Mouse (Mus musculus) forelimb bud, embryonic 11.5 days (tissue): ENCODE data around the gene Gm14569.

ENCODE experiments used
- DNase-seq: peaks from one replicate; pipeline ENCODE4 v3.0.0-alpha.2; 2012; ENCODE audit warnings: low read depth, low spot score

Gm14569 gene

DNA sequence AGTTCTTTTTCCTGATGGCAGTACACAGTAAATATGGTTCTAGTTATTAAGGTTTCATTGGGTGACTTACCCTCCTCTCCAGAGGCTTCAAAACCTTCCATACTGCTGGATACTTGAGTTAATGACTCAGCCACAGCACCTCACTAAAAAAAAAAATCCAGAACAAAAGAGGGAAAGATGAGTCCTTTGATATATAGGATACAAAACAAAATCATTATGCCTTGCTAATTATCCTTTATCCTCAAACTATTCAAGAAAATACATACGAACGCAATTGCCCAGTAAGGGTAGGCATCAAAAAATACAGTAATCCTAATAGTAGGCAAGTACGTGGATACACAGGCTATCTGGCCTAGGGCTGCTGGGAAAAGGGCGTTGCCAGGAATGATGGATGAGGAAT lies at the start of gene Gm14569:
Gene Gm14569, minus strand, starts transcription at position 101 of the 400 bp plus-strand sequence.
- DNase-seq, result no peak

DNA sequence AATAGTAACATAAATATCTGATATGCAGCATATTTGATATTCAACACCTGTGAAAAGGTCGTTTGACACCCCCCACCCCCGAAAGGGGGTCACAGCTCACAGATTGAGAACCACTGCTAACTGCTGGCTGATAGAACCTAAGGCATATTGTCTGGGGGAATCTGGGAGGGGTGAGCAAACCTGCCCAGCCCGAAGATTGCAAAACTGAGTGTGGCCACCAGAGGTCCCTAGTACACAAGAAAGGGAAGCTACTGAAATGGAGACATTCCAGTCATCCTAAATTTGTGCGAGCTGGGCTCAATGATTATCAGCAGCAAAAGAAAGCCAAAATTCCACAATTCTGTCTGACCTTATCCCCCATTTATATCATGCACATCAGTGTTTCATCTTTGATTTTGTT lies 42.9 kb upstream of the Gm14569 start:
- peak; percentile 50 for DNase-seq

DNA sequence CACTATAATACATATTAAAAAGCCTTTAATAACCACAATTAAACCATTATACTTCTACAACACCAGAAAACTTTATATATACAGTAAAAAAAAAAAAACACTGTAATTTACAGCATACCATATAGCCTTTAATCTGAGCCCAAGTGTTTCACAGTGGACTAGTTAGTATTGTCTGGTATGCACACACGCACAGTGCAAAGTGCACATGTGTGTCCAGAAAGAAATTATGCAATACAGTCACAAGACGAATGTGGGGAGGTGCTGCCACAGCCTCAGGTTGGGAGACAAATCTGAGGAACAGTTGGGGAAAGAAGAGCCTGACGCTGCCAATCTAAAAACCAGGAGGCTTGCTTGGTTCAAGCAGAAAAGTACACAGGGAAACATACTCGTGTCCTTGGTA lies 42.1 kb upstream of the Gm14569 start:
- no peak for DNase-seq

DNA sequence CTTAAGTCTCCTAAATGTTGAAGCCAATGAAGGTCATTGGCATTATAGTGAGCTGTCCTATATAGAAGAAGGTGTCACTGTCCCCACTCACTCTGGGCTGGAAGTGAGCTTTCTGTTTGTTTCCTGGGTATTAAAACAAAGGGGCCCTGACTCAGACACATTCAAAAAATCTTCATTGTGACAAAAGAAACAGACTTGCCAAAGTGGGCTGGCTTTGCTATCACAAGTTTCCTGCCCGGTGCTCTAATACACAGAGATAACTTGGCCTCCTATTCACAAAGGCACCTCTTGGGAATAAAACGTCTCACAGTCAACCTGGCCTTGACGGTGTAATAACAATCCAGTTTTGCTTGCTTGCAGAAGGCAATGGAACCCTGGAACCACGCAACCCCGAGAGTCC lies 38.6 kb upstream of the Gm14569 start:
- no peak for DNase-seq

DNA sequence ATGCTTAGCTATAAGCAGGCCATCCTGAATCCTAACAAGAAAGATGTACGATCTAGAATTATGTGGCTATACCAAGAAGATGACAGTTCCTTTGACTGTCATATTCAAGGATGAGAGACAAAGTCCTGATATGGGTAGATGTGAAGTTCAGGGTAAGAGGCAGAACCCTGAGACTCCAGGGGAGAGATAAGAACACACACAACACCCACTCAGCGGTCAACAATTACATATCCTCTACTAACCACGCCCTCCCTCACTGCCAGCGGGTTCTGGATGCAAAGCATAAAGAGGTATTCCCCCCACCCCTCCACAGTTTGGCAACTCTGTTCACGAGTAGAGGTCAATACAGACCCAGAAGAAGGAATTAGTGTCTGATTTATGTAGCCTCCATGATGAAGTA lies 32.1 kb upstream of the Gm14569 start:
- no peak for DNase-seq

DNA sequence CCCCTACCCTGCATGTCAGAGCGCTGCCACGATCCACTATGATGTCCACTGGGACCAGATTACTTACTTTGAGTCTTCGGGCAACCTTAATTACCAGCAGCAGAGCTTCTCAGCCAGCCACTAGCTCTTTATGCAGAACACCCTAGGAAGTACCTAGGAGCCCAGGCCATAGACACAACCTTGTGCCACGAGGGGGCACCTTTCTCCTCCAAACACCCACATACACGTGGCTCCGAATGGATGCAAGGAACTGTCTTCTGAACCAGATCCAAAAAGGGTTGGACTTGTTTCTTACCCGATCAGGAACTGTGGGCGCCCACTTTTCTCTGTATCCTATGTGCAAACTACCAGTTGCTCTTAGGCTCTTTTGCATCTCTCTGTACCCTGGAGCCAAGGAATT lies 22.1 kb upstream of the Gm14569 start:
- no peak for DNase-seq

DNA sequence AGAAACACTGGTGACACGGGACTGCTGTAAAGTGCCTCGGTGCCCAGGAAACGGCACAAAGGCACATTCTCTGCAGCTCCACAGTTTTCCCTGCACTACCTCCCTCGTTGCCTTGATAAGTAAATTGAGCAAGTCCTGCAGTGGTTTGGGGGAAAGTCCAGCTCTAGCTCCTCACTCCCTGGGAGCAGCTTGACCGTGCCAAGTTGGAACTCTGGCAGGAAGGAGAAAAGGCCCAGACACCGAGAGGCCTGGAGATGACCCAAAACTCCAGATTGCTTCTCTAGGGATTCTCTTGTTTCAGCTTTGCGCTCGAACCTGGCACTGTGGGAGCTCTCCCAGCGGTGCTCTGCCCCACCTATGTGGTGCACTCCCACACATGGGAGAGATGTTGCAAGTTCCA lies 21.6 kb upstream of the Gm14569 start:
- no peak for DNase-seq

DNA sequence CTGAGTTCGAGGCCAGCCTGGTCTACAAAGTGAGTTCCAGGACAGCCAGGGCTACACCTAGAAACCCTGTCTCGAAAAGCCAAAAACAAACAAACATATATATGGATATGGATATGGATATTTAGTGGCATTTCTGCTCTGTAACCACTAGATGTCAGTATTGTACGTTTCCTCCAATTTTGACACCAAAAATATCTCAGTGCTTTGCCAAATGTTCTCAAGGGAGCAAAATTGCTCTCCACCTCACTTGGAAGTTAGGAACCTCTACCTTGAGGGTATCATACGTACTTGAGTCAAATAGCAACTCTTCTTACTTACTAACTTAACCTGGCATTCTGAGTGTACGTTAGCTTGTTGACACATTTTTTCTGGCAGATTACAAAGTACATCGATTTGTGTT lies 15.2 kb upstream of the Gm14569 start:
- DNase-seq, result peak; percentile 23

DNA sequence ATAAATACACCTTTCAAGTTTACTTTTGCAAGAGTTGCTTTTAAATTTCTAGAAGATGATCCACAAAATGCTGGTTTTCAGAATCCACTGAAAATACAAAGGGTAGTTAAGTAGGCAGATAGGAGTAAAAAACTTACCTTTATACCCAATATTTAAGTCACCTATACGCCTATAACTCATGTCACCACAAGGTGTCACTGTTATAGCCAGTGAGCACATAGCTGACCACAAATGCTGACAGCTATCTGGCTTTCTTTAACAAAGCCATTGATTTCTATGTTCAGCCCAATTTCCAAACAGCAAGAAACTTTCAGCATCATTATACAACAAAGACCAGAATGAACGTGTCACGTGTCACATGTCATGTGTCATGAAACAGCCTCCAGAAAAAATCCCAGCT lies 2.1 kb downstream of the Gm14569 start:
- peak; percentile 18 for DNase-seq

DNA sequence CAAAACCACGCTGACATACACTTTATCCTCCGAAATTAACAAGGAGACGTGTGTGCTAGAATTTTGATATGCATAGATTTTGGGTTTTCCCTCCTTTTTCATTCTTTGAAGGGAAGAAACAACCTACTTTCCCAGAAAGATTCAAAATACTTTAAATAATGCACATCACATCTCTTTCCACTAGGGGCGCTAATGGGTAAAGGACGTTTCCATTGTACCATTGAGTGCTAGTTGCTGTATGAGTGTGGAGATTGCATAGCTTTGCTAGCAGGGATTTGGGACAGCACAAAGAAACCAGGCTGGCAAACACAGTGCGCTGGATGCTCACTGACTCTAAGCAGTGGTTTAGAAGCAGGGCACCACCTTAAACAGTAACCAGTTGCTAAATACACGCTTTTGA lies 3.6 kb downstream of the Gm14569 start:
- no peak for DNase-seq

DNA sequence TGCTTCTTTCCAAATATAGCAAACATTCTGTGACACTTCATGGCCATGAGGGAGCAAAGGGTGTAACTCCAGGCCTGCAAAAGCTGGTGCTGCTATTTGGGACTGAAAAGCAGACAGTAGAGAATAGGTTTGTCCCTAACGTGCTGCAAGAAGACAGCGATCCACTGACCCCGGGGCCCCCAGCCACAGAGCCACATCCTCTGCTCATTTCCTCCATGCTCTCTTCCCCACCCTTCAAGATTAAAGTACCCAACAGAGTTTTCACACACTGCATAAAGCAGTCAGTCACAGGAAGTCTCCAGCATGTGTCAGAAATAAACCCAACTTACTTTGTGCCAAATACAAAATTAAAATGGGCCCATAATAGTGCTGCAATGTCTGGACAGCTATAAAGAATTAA lies 16.8 kb downstream of the Gm14569 start:
- DNase-seq, result no peak

DNA sequence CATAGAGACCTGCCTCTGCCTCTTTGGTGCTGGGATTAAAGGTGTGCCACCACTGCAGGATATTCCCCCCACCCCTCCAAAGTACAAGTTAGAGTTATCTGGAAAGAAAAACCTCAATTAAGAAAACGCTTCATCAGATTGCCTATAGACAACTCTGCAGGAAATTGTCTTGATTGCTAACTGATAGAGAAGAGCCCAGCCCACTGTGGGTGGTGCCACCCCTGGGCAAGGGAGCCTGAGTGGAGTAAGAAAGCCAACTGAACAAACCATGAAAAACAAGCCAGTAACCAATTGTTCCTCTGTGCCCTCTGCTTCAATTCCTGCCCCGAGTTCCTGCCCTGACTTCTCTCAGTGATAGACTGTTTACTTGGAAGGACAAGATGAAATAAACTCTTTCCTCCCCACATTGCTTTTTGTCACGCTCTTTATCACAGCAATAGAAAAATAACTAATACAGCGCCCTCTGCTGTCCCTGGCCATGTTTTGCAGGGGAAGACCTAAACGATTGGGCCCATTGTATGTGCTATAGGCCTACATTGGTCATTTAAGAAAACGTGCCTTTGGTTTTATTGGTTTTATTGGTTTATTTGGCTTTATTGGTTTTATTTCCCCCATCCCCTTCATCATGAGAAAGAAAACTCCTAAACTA lies 17.4 kb downstream of the Gm14569 start:
- no peak for DNase-seq

DNA sequence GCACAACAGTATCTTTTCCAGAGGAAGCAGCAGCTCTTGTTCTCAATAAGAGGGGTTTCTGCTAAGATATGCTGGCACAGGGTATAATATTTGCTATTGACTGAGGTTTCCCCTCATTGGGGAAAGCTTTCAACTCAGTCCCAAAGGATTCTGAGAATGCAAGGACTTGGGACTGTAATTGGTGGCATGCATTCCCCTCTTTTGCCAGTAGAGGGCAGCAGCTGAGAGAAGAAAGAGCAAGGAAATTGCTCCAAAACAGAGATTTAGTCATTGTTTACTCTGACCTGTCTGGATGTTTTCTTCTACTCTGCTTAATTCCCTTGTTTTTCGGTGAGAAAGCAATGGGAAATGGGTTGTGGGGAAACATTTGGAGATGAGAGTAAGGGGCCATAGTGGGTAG lies 35.6 kb downstream of the Gm14569 start:
- DNase-seq, result peak; percentile 6

DNA sequence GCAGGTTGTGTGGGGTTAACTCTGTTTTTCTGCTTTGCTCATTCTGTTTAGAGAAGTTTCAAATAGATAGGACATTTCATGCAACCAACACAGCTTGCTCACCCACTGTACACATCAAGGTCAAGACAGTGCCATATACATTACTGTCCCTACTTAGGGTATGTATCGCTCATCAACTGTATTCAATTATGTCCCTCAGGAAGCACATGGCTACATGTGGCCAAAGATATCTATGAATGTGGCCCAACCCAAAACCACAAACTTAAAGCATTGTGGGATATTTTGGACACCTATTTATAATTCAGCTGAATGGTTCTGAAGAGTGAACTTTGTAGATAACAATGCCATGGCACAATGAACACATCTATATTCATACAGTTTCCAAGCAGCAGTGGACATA lies 53.7 kb downstream of the Gm14569 start:
- DNase-seq, result no peak

DNA sequence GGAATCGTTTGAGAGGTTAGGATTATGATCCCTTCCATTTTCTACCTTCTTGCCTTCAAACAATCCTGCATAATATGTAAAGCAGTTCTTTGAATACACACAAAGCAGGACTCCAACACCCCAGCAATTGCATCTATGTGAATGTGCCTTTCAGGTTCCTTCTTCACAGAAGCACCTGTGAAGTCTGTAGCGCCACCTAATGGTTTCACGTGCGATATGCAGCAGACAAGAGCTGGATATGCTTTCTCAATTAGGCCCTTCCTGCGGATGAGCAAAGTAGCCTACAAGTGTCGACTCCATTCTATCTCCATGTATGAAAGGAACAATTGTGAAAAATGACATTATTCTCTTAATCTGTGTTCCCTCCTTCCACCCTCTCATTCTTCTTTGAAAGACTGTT lies 56.6 kb downstream of the Gm14569 start:
- no peak for DNase-seq

DNA sequence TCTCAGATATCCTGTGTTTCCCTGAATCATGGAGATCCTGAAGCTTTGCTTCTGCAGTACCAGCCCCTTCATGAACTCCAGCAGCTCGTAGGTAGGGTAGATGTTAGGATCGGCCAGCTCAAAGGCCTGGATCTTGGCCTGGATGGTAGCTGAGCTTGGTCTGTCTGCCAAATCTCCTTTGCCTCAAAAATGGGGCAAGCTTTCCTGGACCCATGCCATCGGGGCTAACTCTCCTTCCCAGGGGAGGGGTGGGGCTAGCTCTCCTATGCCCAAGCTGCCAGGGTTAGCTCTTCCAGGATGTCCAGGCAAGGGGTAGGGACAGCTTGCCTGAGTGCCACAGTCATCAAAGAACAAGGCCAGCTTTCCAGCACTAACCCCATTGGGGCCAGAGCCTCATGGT lies 72.5 kb downstream of the Gm14569 start:
- no peak for DNase-seq

DNA sequence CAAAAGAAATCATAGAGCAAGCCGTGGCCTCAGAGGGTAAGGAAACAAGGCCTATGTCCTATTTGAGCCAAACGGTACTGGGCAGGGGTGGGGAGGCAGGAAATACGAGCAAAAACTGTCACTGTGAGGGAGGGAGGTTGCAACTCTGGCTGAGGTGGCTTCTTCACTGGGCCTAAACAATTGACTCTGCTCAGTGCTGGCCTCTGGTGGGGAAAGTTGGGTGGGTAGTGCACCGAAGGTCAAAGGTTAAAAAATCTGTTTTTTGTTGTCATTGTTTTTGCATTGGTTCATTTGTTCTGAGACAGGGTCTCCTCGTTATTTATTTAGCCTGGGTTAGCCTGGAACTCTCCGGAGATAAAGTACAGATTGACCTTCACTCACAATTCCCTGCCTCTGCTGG lies 89.3 kb downstream of the Gm14569 start:
- no peak for DNase-seq

DNA sequence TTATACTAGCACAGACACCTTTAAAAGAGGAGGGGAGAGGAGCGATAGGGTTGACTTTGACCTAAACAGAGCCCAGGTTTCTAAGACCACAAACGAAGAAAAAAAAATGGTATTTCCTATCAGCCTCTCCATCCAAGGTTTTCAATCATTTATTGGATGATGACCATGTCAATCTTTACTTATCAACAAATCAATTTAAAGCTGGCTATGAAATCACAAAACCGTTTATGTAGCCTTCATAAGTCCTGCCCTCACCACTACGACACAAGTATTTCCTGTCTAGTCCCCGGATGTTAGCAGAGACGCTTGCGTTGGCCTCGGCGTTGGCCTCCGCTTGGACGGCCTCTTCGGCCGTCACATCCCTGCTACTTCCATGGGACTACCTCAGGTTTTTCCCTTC lies 90.7 kb downstream of the Gm14569 start, which contains the start of gene Gm6268:
Gene Gm6268, plus strand, starts transcription at position 301 of the 400 bp plus-strand sequence.
- no peak for DNase-seq

DNA sequence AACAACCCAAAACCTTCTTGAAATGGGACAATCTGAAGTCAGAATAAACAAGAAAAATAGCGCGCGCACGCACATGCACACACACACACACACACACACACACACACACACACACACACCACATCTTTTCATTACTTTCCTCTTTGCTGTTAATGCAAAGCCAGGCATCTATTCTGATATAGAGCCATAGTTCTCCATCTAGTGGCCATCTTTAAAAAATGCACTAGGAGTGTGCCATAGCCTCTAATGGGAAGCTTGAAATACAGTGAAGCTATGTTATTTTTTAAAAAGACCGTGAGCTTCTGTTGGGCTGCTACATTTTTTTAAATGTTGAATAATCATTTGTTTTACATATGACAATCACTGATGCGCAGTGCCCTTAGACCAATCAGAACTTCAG lies 98.4 kb downstream of the Gm14569 start:
- DNase-seq, result peak; percentile 4

DNA sequence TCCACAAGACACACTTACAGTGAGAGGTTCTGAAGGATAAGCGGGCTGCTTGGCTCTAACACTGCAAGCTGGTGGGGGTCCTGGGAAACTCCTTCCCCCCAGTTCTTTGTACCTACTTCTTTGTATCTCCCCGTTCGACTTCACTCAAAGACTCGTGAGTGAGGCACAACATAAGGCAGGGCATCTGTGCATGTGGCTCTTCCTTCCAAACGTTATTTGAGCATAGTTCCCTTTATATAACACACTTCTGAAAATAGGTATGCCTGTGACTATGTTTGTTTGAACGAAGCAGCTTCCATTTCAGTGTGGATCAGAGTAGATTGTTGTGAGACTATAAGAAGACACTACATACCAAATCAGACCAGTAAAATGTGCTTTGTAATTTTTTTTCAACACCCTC lies 99.0 kb downstream of the Gm14569 start:
- no peak for DNase-seq

DNA sequence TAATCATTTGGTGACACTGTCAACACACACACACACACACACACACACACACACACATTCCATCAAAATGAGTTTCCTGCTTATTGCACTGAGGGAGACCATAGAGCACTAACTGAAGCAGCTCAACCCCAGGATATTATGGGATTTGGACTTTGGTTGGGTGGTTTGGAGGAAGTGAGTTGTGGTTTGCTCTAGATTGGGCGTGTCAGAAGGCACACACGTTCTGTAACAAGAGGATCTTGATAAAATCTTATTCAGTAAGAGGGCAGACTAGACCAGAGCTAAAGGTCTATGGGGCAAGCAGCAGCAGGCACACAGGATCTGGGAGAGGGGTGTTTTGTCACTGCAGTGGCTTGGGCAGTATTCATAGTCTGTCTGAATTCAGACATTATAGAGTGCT lies 101.1 kb downstream of the Gm14569 start:
- no peak for DNase-seq

DNA sequence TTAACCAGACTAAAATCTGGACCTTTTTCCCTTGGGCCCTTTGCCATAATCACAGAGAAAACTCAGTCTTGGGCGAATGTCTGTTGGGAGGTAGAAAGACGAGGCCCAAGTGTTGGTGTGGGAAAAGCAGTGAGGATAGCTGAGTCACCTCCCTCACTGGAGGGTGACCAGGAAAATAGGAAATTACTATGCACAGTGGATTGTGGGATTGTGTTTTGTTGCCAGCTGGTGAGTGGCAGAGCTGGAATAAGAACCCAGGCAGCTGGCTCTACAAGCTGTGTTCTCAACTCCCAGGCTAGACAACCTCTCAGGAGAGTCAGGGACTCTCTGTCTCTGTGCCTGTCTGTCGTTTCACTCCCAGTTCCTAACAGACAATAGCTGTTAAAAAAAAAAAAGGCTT lies 101.7 kb downstream of the Gm14569 start:
- DNase-seq, result no peak

DNA sequence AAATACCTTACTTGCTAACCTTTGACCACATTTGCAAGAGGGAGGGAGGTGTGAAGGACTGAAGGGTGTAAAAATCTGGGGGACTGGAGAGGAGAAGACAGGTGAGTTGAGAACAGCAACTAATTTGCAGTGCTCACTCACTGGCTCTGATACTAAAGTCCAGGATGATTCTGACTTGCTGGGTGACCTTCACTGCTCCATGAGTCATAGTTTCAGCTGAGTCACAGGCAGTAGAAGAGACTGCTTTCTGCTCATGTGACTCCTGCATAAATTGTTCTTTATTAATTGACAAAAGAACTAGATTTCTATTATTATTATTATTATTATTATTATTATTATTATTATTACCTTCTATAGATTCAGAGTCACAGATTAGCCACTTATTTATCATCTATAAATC lies 106.3 kb downstream of the Gm14569 start:
- no peak for DNase-seq
